Mouse (Mus musculus) bone marrow macrophage, adult 2 months (primary cell): ENCODE measurements around the gene Aff3.

Experiments used
- CTCF ChIP-seq: IDR thresholded peaks from 2 replicates; pipeline ENCODE4 v1.5.1; 2012; ENCODE audit warnings: low read depth, mild to moderate bottlenecking, low read length, moderate library complexity
- POLR2A ChIP-seq: IDR thresholded peaks from 2 replicates; pipeline ENCODE4 v1.6.1; 2012; ENCODE audit warnings: mild to moderate bottlenecking, low read depth, low read length, borderline replicate concordance

DNA sequence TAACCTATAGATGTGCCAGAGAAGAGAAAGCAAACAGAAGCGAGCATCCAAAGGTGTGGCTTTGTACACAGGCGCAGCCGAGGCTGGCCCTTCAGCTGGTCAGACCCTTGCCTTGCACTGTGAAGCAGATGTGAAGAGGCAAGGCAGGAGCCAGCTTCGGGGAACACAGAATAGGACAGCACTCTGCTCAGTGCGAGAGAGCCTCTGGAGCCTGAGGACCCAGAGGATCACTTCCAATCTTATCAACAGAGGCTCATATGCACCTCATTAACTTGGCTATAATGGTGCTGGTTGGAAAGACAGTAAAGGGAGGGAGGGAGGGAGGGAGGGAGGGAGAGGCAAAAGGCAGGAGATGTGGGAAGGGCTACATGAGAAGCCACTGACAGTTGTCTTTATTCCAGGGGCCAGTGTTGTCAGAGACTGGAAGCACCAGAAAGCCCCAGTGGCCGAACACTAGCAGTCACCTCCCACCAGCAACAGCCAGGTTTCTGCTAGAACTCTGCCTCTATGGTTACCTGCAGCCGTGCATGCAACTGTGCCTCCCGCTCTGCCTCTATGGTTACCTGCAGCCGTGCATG is 98.6 kb downstream of the Aff3 start:
- TF ChIP-seq CTCF (no peak), POLR2A (no peak)
